Comparison of ENCODE assay signal across 12 mouse cellular contexts in the genomic region with DNA sequence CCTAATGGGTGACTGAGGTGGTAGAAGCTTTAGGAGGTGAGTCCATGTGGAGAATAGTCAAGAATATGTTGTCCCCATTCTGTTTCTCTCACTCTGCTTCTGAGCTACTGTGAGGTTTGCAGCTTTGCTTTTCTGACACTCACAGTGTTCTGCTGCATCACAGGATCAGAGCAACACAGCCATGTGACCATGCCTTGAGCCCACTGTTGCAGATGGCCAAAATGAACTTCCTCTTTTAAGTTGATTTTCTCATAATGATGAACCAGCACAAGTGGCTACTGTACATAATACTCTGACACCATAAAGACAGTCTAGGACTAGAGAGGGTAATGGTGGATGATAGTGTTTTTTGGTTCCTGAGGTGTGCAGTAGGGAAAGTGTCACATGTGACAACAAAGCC.
"Had no signal": no experiment of that assay in that cellular context is flagged by ENCODE, and none has a peak within 500 bp of the region (broad histone marks: within the 10 kb centered on the region; RNA-seq: fewer than 3 reads in every experiment).

No protein-coding gene starts in this region.

- H3K4me2 ChIP-seq: limb, embryonic 12.5 days; lung, embryonic 14.5 days; midbrain, embryonic 12.5 days had no signal

- H3K9ac ChIP-seq: limb, embryonic 12.5 days; lung, embryonic 14.5 days; midbrain, embryonic 12.5 days had no signal

- H3K27me3 ChIP-seq: limb, embryonic 12.5 days; midbrain, embryonic 12.5 days had no signal

- H3K36me3 ChIP-seq: limb, embryonic 12.5 days; midbrain, embryonic 12.5 days had no signal

- ATAC-seq: midbrain, embryonic 16.5 days had no signal

- H3K4me1 ChIP-seq: limb, embryonic 12.5 days; midbrain, embryonic 12.5 days had no signal

- DNase-seq: kidney, adult 9 months; kidney, postnatal 4 days; lung, embryonic 14.5 days; lung, postnatal 10 days; lung, postnatal 4 days; right cerebral cortex, postnatal 14 days; thymus, postnatal 36 days had no signal

- H3K4me3 ChIP-seq: layer of hippocampus, adult 2 months; limb, embryonic 12.5 days; midbrain, embryonic 12.5 days had no signal

- H3K27ac ChIP-seq: kidney, postnatal 0 days; layer of hippocampus, adult 2 months; limb, embryonic 12.5 days; midbrain, embryonic 12.5 days had no signal

- H3K9me3 ChIP-seq: limb, embryonic 12.5 days; midbrain, embryonic 12.5 days had no signal
